Mouse (Mus musculus): ENCODE results near the gene Nme9. TPM values are rescaled to one million over a fixed set of nuclear protein-coding genes. Genes with fewer than 3 reads are reported as not detected.

Gene Nme9
- polyA plus RNA-seq, 1 experiment from 2014 or later = not detected

DNA sequence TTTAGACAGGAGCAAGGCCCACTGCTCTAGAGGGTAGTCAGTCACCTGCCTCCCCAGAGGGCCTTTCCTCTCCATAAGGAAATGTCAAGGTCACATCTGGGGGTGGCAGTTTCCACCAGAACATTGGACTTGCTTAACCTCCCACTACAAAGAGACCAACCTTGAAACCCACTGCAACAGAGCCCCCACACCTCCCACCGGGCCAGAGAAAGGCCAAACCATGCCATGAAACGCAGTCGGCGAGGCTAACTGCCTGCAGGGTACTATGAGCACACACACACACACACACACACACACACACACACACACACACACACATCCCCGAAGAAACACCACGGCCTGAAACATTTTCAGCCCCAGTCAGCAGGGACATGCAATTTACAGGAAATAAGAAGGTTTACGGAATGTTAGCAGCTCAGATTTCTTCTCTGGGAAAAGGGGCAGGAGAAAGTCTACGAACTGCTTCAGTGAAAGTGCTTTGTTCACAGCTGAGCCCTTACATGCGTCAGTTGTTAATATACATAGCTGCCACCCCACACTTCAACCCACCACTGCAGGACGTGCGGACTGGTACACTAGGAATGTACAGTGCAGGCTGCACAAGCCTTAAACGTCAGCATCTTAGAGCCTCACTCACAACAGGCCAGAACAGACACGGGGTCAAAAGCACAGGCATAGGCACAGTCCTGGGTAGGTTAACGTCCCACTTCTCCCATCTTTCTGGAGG is 16.2 kb upstream of the Nme9 start:
- ATAC-seq (ENCODE audit: low FRiP score, low TSS enrichment) = 0 out of 2 replicates have a peak, but pooled peaks have one; percentile 2
- Histone ChIP-seq H3K27me3 (ENCODE audit: control insufficient read depth, insufficient read depth, low read length) (peaks cover 13% of the 10 kb centered on the region), H3K4me2 (replicated peaks; ENCODE audit: low read depth, low read length) (peak overlapping the region; percentile 74), H3K9ac (ENCODE audit: low read depth, low read length) (peak overlapping the region; percentile 28; the same call in 1 of the 2 replicates), H3K9me3 (ENCODE audit: control insufficient read depth, low read length) (no peaks in the 10 kb centered on the region), H3K27ac (ENCODE audit: low read depth, low read length) (no peak overlapping the region; the same call in 1 of the 2 replicates), H3K4me1 (ENCODE audit: control insufficient read depth, insufficient read depth, low read length) (peaks cover 18% of the 10 kb centered on the region), H3K36me3 (ENCODE audit: control insufficient read depth, insufficient read depth, low read length) (no peaks in the 10 kb centered on the region), H3K4me3 (ENCODE audit: low read length) (peak overlapping the region; percentile 78)
- 24% methylated on average over 14 of the region's 14 CpGs for WGBS

DNA sequence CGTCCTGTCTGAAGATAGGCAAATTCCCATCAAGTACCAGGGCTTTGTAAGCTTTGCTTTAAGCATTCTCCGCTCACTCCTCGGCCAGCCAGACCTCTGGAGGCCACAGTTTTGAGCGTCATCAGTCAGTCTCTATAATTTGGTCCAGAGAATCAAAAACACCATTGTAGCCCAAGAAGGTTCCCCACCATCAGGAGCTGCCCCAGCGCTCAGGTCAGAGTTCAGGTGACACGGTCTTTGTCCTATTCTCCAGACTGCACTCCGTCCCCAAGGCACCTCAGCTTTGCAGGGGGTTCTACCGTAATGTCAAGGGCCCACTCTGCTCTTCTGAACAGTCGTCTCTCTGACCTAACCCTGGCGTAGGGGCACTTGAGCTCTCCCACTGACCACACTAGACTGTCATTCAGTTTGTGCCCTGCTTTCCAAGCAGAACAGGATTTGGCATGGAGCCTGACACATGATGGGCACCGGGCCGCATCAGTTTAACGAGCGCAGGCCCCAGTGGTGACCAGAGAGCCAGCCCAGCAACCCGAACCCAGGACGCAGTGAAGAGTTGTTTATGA is 15.6 kb upstream of the Nme9 start:
- peaks cover 18% of the 10 kb centered on the region for H3K4me1 ChIP-seq (ENCODE audit: control insufficient read depth, insufficient read depth, low read length)
- no peaks in the 10 kb centered on the region for H3K36me3 ChIP-seq (ENCODE audit: control insufficient read depth, insufficient read depth, low read length)
- H3K27ac ChIP-seq (ENCODE audit: low read depth, low read length) = peak overlapping the region; percentile 51; the same call in 1 of the 2 replicates
- peak overlapping the region; percentile 78 for H3K4me3 ChIP-seq (ENCODE audit: low read length)
- peak; percentile 50 for ATAC-seq (ENCODE audit: low FRiP score, low TSS enrichment)
- peak overlapping the region; percentile 78 for H3K9ac ChIP-seq (ENCODE audit: low read depth, low read length)
- H3K4me2 ChIP-seq (replicated peaks; ENCODE audit: low read depth, low read length) = peak overlapping the region; percentile 74
- 17% methylated on average over 16 of the region's 16 CpGs for WGBS
- H3K27me3 ChIP-seq (ENCODE audit: control insufficient read depth, insufficient read depth, low read length) = peaks cover 13% of the 10 kb centered on the region
- H3K9me3 ChIP-seq (ENCODE audit: control insufficient read depth, low read length) = no peaks in the 10 kb centered on the region

DNA sequence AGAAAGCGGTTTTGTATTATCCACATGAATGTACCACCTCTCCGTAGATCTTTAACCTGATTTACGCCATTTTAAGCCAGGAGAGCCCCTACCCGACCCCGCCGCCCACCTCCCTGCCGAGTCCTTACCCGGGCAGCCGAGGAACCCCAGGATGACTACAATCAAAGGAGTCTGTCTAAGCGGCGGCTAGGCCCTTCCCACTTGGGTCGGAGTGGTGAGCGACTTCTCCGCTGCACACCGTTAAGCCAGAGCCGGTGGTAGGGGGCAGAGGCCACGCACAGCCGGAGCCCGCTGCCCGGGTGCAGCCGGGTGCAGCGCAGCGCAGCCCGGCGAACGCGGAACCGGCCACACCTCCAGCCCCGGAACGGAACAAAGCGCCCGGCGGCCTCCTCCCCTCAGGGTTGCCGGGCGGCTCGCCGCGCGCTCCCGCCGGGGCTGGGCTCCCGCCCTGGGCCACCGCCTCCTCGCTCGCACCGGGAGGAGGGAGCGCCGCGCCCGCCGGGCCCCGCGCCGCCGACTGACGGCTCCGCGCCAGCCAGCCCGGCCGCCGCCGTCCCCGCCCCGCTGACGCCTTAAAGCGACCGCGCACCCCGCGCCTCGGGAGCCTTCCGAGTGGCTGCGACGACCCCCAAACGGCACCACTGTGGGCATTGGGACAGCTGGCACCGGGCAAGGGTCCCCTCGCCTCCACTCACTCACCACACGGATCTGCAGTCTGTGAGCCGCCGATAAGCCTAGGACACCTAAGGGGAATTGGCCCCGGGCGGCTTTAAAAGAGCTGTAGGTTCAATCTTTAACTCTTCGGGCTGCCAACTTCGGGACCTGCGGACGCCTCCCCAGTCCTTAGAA is 14.9 kb upstream of the Nme9 start:
- Histone ChIP-seq H3K9ac (ENCODE audit: low read depth, low read length) (peak overlapping the region; percentile 78), H3K4me2 (replicated peaks; ENCODE audit: low read depth, low read length) (peak overlapping the region; percentile 74), H3K4me1 (ENCODE audit: control insufficient read depth, insufficient read depth, low read length) (peaks cover 18% of the 10 kb centered on the region), H3K27ac (ENCODE audit: low read depth, low read length) (peak overlapping the region; percentile 51), H3K9me3 (ENCODE audit: control insufficient read depth, low read length) (no peaks in the 10 kb centered on the region), H3K4me3 (ENCODE audit: low read length) (peak overlapping the region; percentile 78), H3K36me3 (ENCODE audit: control insufficient read depth, insufficient read depth, low read length) (no peaks in the 10 kb centered on the region), H3K27me3 (ENCODE audit: control insufficient read depth, insufficient read depth, low read length) (peaks cover 13% of the 10 kb centered on the region)
- WGBS = 1% methylated on average over 72 of the region's 86 CpGs
- peak; percentile 80 for ATAC-seq (ENCODE audit: low FRiP score, low TSS enrichment)

DNA sequence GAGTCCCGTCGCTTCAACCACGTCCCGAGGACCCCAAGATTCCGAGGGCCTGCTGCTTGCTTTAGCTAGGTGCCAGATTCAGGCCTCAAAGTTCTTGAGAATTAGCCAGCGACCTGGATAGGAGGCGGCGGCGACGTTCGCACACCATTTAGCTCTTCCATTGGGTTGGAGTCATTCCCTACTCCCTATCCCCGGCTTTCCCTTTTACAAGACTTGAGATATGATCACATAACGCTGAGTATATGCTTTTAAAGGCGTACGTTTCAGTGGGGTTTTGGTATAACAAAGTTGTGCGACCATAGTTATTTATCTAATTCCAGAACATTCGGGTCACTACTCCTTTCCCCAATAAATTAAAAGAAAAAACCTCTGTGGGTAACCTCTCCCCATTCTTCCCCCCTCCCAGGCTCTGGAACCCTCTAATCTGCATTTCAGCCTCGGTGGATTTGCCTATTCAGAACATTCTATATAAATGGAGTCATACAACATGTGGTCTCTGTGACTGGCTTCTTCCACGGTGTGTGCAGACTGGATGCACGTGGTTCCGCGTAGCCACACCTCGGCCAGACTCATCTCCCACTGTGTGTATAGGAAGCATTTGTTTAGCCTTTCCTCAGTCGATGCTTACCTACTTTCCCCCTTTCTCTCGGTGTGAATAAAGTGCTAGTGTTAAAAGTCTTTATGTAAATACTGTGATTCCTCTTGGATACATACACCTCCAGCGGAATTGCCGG is 14.1 kb upstream of the Nme9 start, which contains the start of gene Mras:
Mras (minus strand) TSS at position 351 of the 734 bp plus-strand sequence.
- Histone ChIP-seq H3K4me1 (ENCODE audit: control insufficient read depth, insufficient read depth, low read length) (peaks cover 18% of the 10 kb centered on the region), H3K27ac (ENCODE audit: low read depth, low read length) (peak within 1 kb of the TSS; percentile 51), H3K4me2 (replicated peaks; ENCODE audit: low read depth, low read length) (peak within 1 kb of the TSS; percentile 74), H3K36me3 (ENCODE audit: control insufficient read depth, insufficient read depth, low read length) (no peaks in the 10 kb centered on the region), H3K4me3 (ENCODE audit: low read length) (peak within 1 kb of the TSS; percentile 78), H3K27me3 (ENCODE audit: control insufficient read depth, insufficient read depth, low read length) (peaks cover 13% of the 10 kb centered on the region), H3K9me3 (ENCODE audit: control insufficient read depth, low read length) (no peaks in the 10 kb centered on the region), H3K9ac (ENCODE audit: low read depth, low read length) (peak within 1 kb of the TSS; percentile 78)
- ATAC-seq (ENCODE audit: low FRiP score, low TSS enrichment) = 0 out of 2 replicates have a peak, but pooled peaks have one; percentile 3
- WGBS = 16% methylated on average over 27 of the region's 27 CpGs

DNA sequence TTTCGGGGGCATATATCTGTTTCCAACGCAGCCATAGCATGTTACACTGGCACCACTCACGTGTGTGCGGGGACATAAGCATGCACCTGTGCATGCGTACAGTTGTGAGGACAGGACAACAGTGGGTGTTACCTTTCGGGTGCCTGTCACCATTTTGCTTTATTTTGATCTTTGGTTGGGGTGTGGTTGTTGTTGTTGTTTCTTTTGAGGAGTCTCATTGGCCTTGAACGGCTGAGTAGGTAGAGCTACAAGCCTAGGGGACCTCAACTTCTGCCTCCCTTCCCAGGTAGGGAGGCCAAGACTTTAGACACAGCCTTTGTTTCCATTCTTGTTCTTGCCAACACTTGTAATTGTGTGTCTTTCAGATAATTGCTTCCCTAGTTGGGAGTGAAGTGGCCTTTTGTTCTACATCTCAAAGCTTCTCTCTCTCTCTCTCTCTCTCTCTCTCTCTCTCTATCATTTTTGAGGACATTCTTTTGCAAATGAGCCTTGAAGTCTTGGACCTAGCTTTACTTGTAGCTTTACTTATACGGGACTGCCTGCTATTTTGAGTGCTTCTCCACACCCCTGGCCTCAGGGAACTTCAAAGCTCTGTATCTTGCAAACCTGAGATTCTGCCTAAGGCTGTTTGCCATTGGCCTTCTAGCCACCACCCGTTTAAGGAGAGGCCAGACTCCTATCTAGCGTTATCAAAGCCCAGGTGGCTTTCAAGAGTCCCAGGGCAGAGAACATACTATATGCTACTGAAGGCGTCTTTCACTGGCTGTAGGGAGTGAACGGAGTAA is 13.3 kb upstream of the Nme9 start:
- no peak overlapping the region for H3K4me2 ChIP-seq (replicated peaks; ENCODE audit: low read depth, low read length)
- H3K9ac ChIP-seq (ENCODE audit: low read depth, low read length) = no peak overlapping the region
- no peak overlapping the region for H3K4me3 ChIP-seq (ENCODE audit: low read length)
- H3K27me3 ChIP-seq (ENCODE audit: control insufficient read depth, insufficient read depth, low read length) = peaks cover 13% of the 10 kb centered on the region
- H3K27ac ChIP-seq (ENCODE audit: low read depth, low read length) = no peak overlapping the region
- WGBS = 81% methylated on average over 12 of the region's 12 CpGs
- H3K9me3 ChIP-seq (ENCODE audit: control insufficient read depth, low read length) = no peaks in the 10 kb centered on the region
- peaks cover 18% of the 10 kb centered on the region for H3K4me1 ChIP-seq (ENCODE audit: control insufficient read depth, insufficient read depth, low read length)
- no peak for ATAC-seq (ENCODE audit: low FRiP score, low TSS enrichment)
- no peaks in the 10 kb centered on the region for H3K36me3 ChIP-seq (ENCODE audit: control insufficient read depth, insufficient read depth, low read length)

- H3K9ac ChIP-seq (ENCODE audit: low read depth, low read length) = no peak overlapping the region
- no peaks in the 10 kb centered on the region for H3K36me3 ChIP-seq (ENCODE audit: control insufficient read depth, insufficient read depth, low read length)
- no peak for ATAC-seq (ENCODE audit: low FRiP score, low TSS enrichment)
- H3K27ac ChIP-seq (ENCODE audit: low read depth, low read length) = no peak overlapping the region
- no peak overlapping the region for H3K4me3 ChIP-seq (ENCODE audit: low read length)
- H3K9me3 ChIP-seq (ENCODE audit: control insufficient read depth, low read length) = no peaks in the 10 kb centered on the region
- peaks cover 13% of the 10 kb centered on the region for H3K27me3 ChIP-seq (ENCODE audit: control insufficient read depth, insufficient read depth, low read length)
- H3K4me2 ChIP-seq (replicated peaks; ENCODE audit: low read depth, low read length) = no peak overlapping the region
- peaks cover 18% of the 10 kb centered on the region for H3K4me1 ChIP-seq (ENCODE audit: control insufficient read depth, insufficient read depth, low read length)
- WGBS = 50% methylated on average over 8 of the region's 8 CpGs
Observed at GRCm38 (mm10) chr9:99439064-99439463, 12.2 kb upstream of the Nme9 start.

DNA sequence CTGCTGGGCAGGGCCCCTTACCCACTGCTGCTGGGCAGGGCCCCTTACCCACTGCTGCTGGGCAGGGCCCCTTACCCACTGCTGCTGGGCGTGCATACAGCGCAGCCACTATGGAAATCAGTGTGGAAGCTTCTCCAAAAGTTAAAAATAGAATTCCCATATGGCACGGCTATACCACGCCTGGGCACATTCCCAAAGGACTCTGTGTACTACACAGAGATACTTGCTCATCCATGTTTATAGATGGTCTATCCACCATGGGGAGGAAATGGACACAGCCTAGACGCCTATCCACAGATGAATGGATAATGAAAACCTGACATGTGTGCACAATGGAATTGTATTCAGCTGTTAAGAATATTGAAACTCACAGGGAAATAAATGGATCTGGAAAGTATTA is 10.3 kb upstream of the Nme9 start:
- H3K36me3 ChIP-seq (ENCODE audit: control insufficient read depth, insufficient read depth, low read length) = no peaks in the 10 kb centered on the region
- H3K27me3 ChIP-seq (ENCODE audit: control insufficient read depth, insufficient read depth, low read length) = peaks cover 13% of the 10 kb centered on the region
- H3K9me3 ChIP-seq (ENCODE audit: control insufficient read depth, low read length) = no peaks in the 10 kb centered on the region
- H3K4me3 ChIP-seq (ENCODE audit: low read length) = no peak overlapping the region
- H3K4me2 ChIP-seq (replicated peaks; ENCODE audit: low read depth, low read length) = no peak overlapping the region
- ATAC-seq (ENCODE audit: low FRiP score, low TSS enrichment) = no peak
- H3K9ac ChIP-seq (ENCODE audit: low read depth, low read length) = no peak overlapping the region
- WGBS = 85% methylated on average over 5 of the region's 5 CpGs
- H3K27ac ChIP-seq (ENCODE audit: low read depth, low read length) = no peak overlapping the region
- peaks cover under 1% of the 10 kb centered on the region; the same call in 1 of the 2 replicates for H3K4me1 ChIP-seq (ENCODE audit: control insufficient read depth, insufficient read depth, low read length)

Data from kidney, embryonic 14.5 days (tissue).